Mouse (Mus musculus) midbrain, embryonic 16.5 days (tissue): ENCODE results near the gene Cbx1. TPM values are rescaled to one million over a fixed set of nuclear protein-coding genes. Genes with fewer than 3 reads are reported as not detected.

Experiments used
- ATAC-seq: fragments of 200-750 bp; cut with Nextera tagmentation; 2 replicates; pipeline ENCODE4 v1.8.0; 2017; ENCODE audit warnings: moderate TSS enrichment
- H3K27ac ChIP-seq: fragments of 300-500 bp; sonication (generic); 2 replicates; pipeline ENCODE4 v1.5.1; 2014; ENCODE audit warnings: mild to moderate bottlenecking, low read length, mixed read lengths
- H3K27me3 ChIP-seq: fragments of 300-500 bp; sonication (generic); 2 replicates; pipeline ENCODE4 v1.6.1; 2014; ENCODE audit warnings: low read depth, low read length, mixed read lengths; ENCODE audit not compliant: control insufficient read depth, insufficient read depth
- H3K36me3 ChIP-seq: fragments of 300-500 bp; sonication (generic); 2 replicates; pipeline ENCODE4 v1.6.1; 2014; ENCODE audit warnings: mild to moderate bottlenecking, low read length, moderate library complexity, mixed read lengths; ENCODE audit not compliant: control insufficient read depth, insufficient read depth
- H3K4me1 ChIP-seq: fragments of 300-500 bp; sonication (generic); 2 replicates; pipeline ENCODE4 v1.6.1; 2014; ENCODE audit warnings: mild to moderate bottlenecking, low read length, mixed read lengths; ENCODE audit not compliant: control insufficient read depth, insufficient read depth
- H3K4me2 ChIP-seq: fragments of 300-500 bp; sonication (generic); 2 replicates; pipeline ENCODE4 v1.6.1; 2014; ENCODE audit warnings: mild to moderate bottlenecking, low read length, mixed read lengths
- H3K4me3 ChIP-seq: fragments of 300-500 bp; sonication (generic); 2 replicates; pipeline ENCODE4 v1.5.1; 2014; ENCODE audit warnings: low read depth, mild to moderate bottlenecking, low read length, moderate library complexity, mixed read lengths
- H3K9ac ChIP-seq: fragments of 300-500 bp; sonication (generic); 2 replicates; pipeline ENCODE4 v1.6.1; 2014; ENCODE audit warnings: low read depth, low read length, mixed read lengths
- H3K9me3 ChIP-seq: fragments of 300-500 bp; sonication (generic); replicated peaks from 2 replicates; pipeline ENCODE4 v1.6.1; 2014; ENCODE audit warnings: mild to moderate bottlenecking, low read length, mixed read lengths; ENCODE audit not compliant: control insufficient read depth, poor library complexity, severe bottlenecking
- WGBS: fragments of 180-500 bp; shearing (Covaris S2); extraction: QIAGEN DNeasy Blood & Tissue Kit; methylation state at CpG from one replicate; pipeline ENCODE4 v1.1.7; 2014; 5-methylcytosine and 5-hydroxymethylcytosine counted together
- polyA plus RNA-seq: library from polyadenylated mRNA; unstranded; fragments of >200 nt; fragmentation: Nextera tagmentation; extraction: Ambion mirVana; gene quantifications from 2 replicates; pipeline ENCODE4 v1.2.1, GENCODE M21; 2015

The Cbx1 gene
- 56.2 and 66.3 TPM in 2 replicates for polyA plus RNA-seq

- H3K27me3 ChIP-seq: no peaks in the 10 kb centered on the region
- H3K36me3 ChIP-seq: no peaks in the 10 kb centered on the region
- peak within 1 kb of the TSS; percentile 94 for H3K4me2 ChIP-seq
- peaks cover 37% of the 10 kb centered on the region for H3K4me1 ChIP-seq
- peak within 1 kb of the TSS; percentile 95 for H3K27ac ChIP-seq
- peak within 1 kb of the TSS; percentile 93 for H3K9ac ChIP-seq
- H3K9me3 ChIP-seq: no peaks in the 10 kb centered on the region
- ATAC-seq: peak; percentile 98
- H3K4me3 ChIP-seq: peak within 1 kb of the TSS; percentile 98
- WGBS: 1% methylated on average over 85 of the region's 93 CpGs
Measured at GRCm38 (mm10) chr11:96788871-96789795, at the start of gene Cbx1. Cbx1 (plus strand) TSS chr11:96789127.

GRCm38 (mm10) chr11:96740796-96741195 lies 48.1 kb upstream of the Cbx1 start:
- no peaks in the 10 kb centered on the region for H3K9me3 ChIP-seq
- H3K27me3 ChIP-seq: peaks cover 6% of the 10 kb centered on the region; the same call in 1 of the 2 replicates
- H3K4me1 ChIP-seq: peaks cover 25% of the 10 kb centered on the region
- ATAC-seq: no peak
- H3K36me3 ChIP-seq: no peaks in the 10 kb centered on the region
- no peak overlapping the region for H3K4me2 ChIP-seq
- no peak overlapping the region for H3K27ac ChIP-seq
- H3K4me3 ChIP-seq: no peak overlapping the region
- 47% methylated on average over 12 of the region's 12 CpGs for WGBS
- no peak overlapping the region for H3K9ac ChIP-seq

GRCm38 (mm10) chr11:96741995-96742394 lies 46.9 kb upstream of the Cbx1 start:
- H3K9me3 ChIP-seq: no peaks in the 10 kb centered on the region
- H3K9ac ChIP-seq: 0 out of 2 replicates have a peak overlapping the region, but pooled peaks have one; percentile 4
- peak overlapping the region; percentile 42; the same call in 1 of the 2 replicates for H3K27ac ChIP-seq
- H3K27me3 ChIP-seq: peaks cover 6% of the 10 kb centered on the region; the same call in 1 of the 2 replicates
- peak overlapping the region; percentile 21 for H3K4me3 ChIP-seq
- 5% methylated on average over 12 of the region's 12 CpGs for WGBS
- 0 out of 2 replicates have a peak, but pooled peaks have one; percentile 32 for ATAC-seq
- H3K4me1 ChIP-seq: peaks cover 20% of the 10 kb centered on the region
- no peaks in the 10 kb centered on the region for H3K36me3 ChIP-seq
- peak overlapping the region; percentile 50 for H3K4me2 ChIP-seq

GRCm38 (mm10) chr11:96743000-96743399 lies 45.9 kb upstream of the Cbx1 start:
- Histone ChIP-seq H3K9ac (no peak overlapping the region), H3K4me3 (no peak overlapping the region), H3K36me3 (no peaks in the 10 kb centered on the region), H3K9me3 (no peaks in the 10 kb centered on the region), H3K4me2 (no peak overlapping the region), H3K27ac (no peak overlapping the region), H3K4me1 (peaks cover 20% of the 10 kb centered on the region), H3K27me3 (peaks cover 3% of the 10 kb centered on the region; the same call in 1 of the 2 replicates)
- WGBS: 17% methylated on average over 11 of the region's 11 CpGs
- no peak for ATAC-seq

- no peak overlapping the region for H3K4me2 ChIP-seq
- H3K27me3 ChIP-seq: no peaks in the 10 kb centered on the region
- H3K9me3 ChIP-seq: no peaks in the 10 kb centered on the region
- no peak overlapping the region for H3K9ac ChIP-seq
- no peak overlapping the region for H3K4me3 ChIP-seq
- peaks cover 20% of the 10 kb centered on the region for H3K4me1 ChIP-seq
- H3K36me3 ChIP-seq: no peaks in the 10 kb centered on the region
- ATAC-seq: no peak
- 82% methylated on average over 4 of the region's 4 CpGs for WGBS
- no peak overlapping the region for H3K27ac ChIP-seq
Measured at GRCm38 (mm10) chr11:96743891-96744290, 45.0 kb upstream of the Cbx1 start.

GRCm38 (mm10) chr11:96746648-96747047 lies 42.3 kb upstream of the Cbx1 start:
- Histone ChIP-seq H3K4me3 (no peak overlapping the region), H3K9me3 (no peaks in the 10 kb centered on the region), H3K27me3 (no peaks in the 10 kb centered on the region), H3K9ac (no peak overlapping the region), H3K4me1 (peaks cover 13% of the 10 kb centered on the region), H3K4me2 (no peak overlapping the region), H3K27ac (no peak overlapping the region), H3K36me3 (no peaks in the 10 kb centered on the region)
- ATAC-seq: no peak
- 53% methylated on average over 6 of the region's 6 CpGs for WGBS

GRCm38 (mm10) chr11:96747555-96747954 lies 41.4 kb upstream of the Cbx1 start:
- 40% methylated on average over 3 of the region's 3 CpGs for WGBS
- Histone ChIP-seq H3K4me3 (no peak overlapping the region), H3K9ac (no peak overlapping the region), H3K27me3 (no peaks in the 10 kb centered on the region), H3K4me2 (no peak overlapping the region), H3K4me1 (peaks cover 4% of the 10 kb centered on the region; the same call in 1 of the 2 replicates), H3K27ac (no peak overlapping the region), H3K36me3 (no peaks in the 10 kb centered on the region), H3K9me3 (no peaks in the 10 kb centered on the region)
- no peak for ATAC-seq

- no peak for ATAC-seq
- Histone ChIP-seq H3K9ac (no peak overlapping the region), H3K4me1 (no peaks in the 10 kb centered on the region), H3K4me3 (no peak overlapping the region), H3K27ac (no peak overlapping the region), H3K4me2 (no peak overlapping the region), H3K27me3 (no peaks in the 10 kb centered on the region), H3K36me3 (no peaks in the 10 kb centered on the region), H3K9me3 (no peaks in the 10 kb centered on the region)
- WGBS: 100% methylated on average over 2 of the region's 2 CpGs
Measured at GRCm38 (mm10) chr11:96755298-96755697, 33.6 kb upstream of the Cbx1 start.

GRCm38 (mm10) chr11:96757421-96757820 lies 31.5 kb upstream of the Cbx1 start:
- no peak overlapping the region for H3K4me2 ChIP-seq
- no peaks in the 10 kb centered on the region for H3K9me3 ChIP-seq
- WGBS: 60% methylated on average over 4 of the region's 4 CpGs
- H3K9ac ChIP-seq: no peak overlapping the region
- H3K36me3 ChIP-seq: no peaks in the 10 kb centered on the region
- no peak overlapping the region for H3K27ac ChIP-seq
- no peaks in the 10 kb centered on the region for H3K27me3 ChIP-seq
- no peaks in the 10 kb centered on the region for H3K4me1 ChIP-seq
- H3K4me3 ChIP-seq: no peak overlapping the region
- no peak for ATAC-seq
